8 mouse cellular contexts compared by ENCODE assay signal in the genomic region with DNA sequence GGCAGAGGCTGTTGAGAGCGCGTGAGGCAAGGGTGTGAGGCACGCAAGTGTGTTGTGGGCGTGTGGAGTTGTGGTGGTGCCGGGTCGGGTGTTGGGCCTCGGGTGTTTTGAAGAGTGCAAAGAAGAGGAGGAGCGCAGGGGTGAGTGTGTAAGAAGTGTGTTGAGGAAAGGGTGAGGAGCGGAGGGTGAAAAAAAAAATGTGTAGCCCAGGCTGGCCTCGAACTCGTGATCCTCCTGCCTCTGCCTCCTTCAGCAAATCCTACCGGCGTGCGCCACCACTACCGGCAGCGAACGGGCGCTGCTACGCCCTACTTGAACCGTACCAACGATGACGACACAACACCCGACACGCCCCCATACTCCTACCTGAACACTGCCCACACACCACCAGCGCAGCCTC.
A peak's percentile ranks its signal among the peaks of the same experiment; 100 is the strongest.
DNase-seq lines count a peak whose midpoint lies in the region; ATAC-seq and TF ChIP-seq lines count a peak whose summit lies in the region.
"Not testable (repeated sequence)": the region's sequence is repeated elsewhere in the genome, so short reads cannot be mapped to it uniquely, and the experiment has no call there.

No protein-coding gene starts in this region.

- 0 out of 2 replicates have a peak overlapping the region, but pooled peaks have one; percentile 16 for H3K4me3 ChIP-seq in forebrain, embryonic 11.5 days (ENCODE audit: low read depth, low read length)
- 0 out of 2 replicates have a peak overlapping the region, but pooled peaks have one; percentile 23 for H3K4me3 ChIP-seq in heart, embryonic 10.5 days
- not testable (repeated sequence) for H3K4me3 ChIP-seq in left cerebral cortex, adult 2 months; lung, postnatal 0 days (ENCODE audit: low read depth, low read length)

- not testable (repeated sequence) for H3K9ac ChIP-seq in forebrain, embryonic 11.5 days (ENCODE audit: low read length); lung, postnatal 0 days (replicated peaks; ENCODE audit: low read depth)

- ATAC-seq in forebrain, embryonic 11.5 days (replicated peaks; ENCODE audit: low FRiP score); lung, postnatal 0 days: not testable (repeated sequence)

- TF ChIP-seq CTCF in left cerebral cortex, adult 2 months (IDR thresholded peaks at IDR 0.05), result not testable (repeated sequence)
- peak; percentile 23 for TF ChIP-seq CTCF in lung, postnatal 0 days (IDR thresholded peaks at IDR 0.05)

- 0 out of 2 replicates have a peak overlapping the region, but pooled peaks have one; percentile 27 for H3K4me2 ChIP-seq in forebrain, embryonic 11.5 days (ENCODE audit: low read depth, low read length, severe bottlenecking)
- 0 out of 2 replicates have a peak overlapping the region, but pooled peaks have one; percentile 32 for H3K4me2 ChIP-seq in lung, postnatal 0 days (replicated peaks; ENCODE audit: low read depth, low read length)

- TF ChIP-seq EP300 in lung, postnatal 0 days (IDR thresholded peaks at IDR 0.05), result not testable (repeated sequence)

- H3K4me1 ChIP-seq in forebrain, embryonic 11.5 days (replicated peaks; ENCODE audit: control insufficient read depth, insufficient read depth, low read length); heart, embryonic 10.5 days; lung, postnatal 0 days (ENCODE audit: insufficient read depth, low read depth, low read length): not testable (repeated sequence)

- not testable (repeated sequence) for H3K27me3 ChIP-seq in forebrain, embryonic 11.5 days (ENCODE audit: control insufficient read depth, insufficient read depth, low read length); heart, embryonic 10.5 days (ENCODE audit: insufficient read depth, poor library complexity, severe bottlenecking); lung, postnatal 0 days (replicated peaks; ENCODE audit: insufficient read depth, low read length)

- intact Hi-C loops in left cerebral cortex, adult 2 months (cut with DNase I), result not testable (repeated sequence)

- 13% methylated on average over 8 of the region's 25 CpGs for WGBS in forebrain, embryonic 11.5 days
- WGBS in heart, embryonic 10.5 days, result 5% methylated on average over 14 of the region's 25 CpGs
- 4% methylated on average over 8 of the region's 25 CpGs for WGBS in lung, postnatal 0 days

- not testable (repeated sequence) for H3K36me3 ChIP-seq in forebrain, embryonic 11.5 days (ENCODE audit: control insufficient read depth, insufficient read depth, low read length); heart, embryonic 10.5 days; lung, postnatal 0 days (ENCODE audit: insufficient read depth, low read length)

- not testable (repeated sequence) for H3K9me3 ChIP-seq in forebrain, embryonic 11.5 days (ENCODE audit: control insufficient read depth, low read length); heart, embryonic 10.5 days; lung, postnatal 0 days (ENCODE audit: low read length)

- H3K27ac ChIP-seq in forebrain, embryonic 11.5 days (ENCODE audit: low read depth, low read length); heart, embryonic 10.5 days; left cerebral cortex, adult 2 months; lung, postnatal 0 days (ENCODE audit: low read length): not testable (repeated sequence)

- peak; percentile 90 for DNase-seq in adrenal gland, postnatal 10 days
- DNase-seq in forebrain, embryonic 11.5 days (ENCODE audit: low spot score); heart, embryonic 10.5 days (ENCODE audit: low spot score); lung, postnatal 0 days (ENCODE audit: low spot score): not testable (repeated sequence)
- DNase-seq in kidney, adult 18-20 months, result peak; percentile 94
- peak; percentile 94 to 95 for DNase-seq in left cerebral cortex, adult 2 months (ENCODE audit: extremely low spot score in 1 of 2, low spot score in 2 of 2)
- peak; percentile 83 for DNase-seq in ovary, postnatal 36 days (ENCODE audit: low spot score)
- DNase-seq in thymus, postnatal 36 days, result peak; percentile 92 to 95
